Mouse (Mus musculus): ENCODE data around the gene Ube2c. TPM values are rescaled to one million over a fixed set of nuclear protein-coding genes. Genes with fewer than 3 reads are reported as not detected.

Gene Ube2c
- polyA plus RNA-seq, 1 experiment from 2014 or later: 69.0 TPM

- Histone ChIP-seq H3K9ac (ENCODE audit: low read depth, low read length) (no peak overlapping the region), H3K4me1 (ENCODE audit: control insufficient read depth, insufficient read depth, low read depth, low read length) (peaks cover 6% of the 10 kb centered on the region), H3K4me2 (ENCODE audit: low read length) (no peak overlapping the region), H3K27ac (ENCODE audit: low read depth, low read length) (no peak overlapping the region), H3K36me3 (ENCODE audit: control insufficient read depth, insufficient read depth, low read length) (no peaks in the 10 kb centered on the region), H3K4me3 (ENCODE audit: low read length) (no peak overlapping the region), H3K27me3 (replicated peaks; ENCODE audit: control insufficient read depth, insufficient read depth, low read length) (no peaks in the 10 kb centered on the region), H3K9me3 (ENCODE audit: control insufficient read depth, low read length) (no peaks in the 10 kb centered on the region)
- ATAC-seq: no peak
- 80% methylated on average over 14 of the region's 14 CpGs for WGBS
Measured at GRCm38 (mm10) chr2:164773229-164773988, 3.7 kb downstream of the Ube2c start.

GRCm38 (mm10) chr2:164773989-164774364 lies 4.3 kb downstream of the Ube2c start:
- no peak overlapping the region for H3K4me2 ChIP-seq (ENCODE audit: low read length)
- H3K9ac ChIP-seq (ENCODE audit: low read depth, low read length): no peak overlapping the region
- H3K27me3 ChIP-seq (replicated peaks; ENCODE audit: control insufficient read depth, insufficient read depth, low read length): no peaks in the 10 kb centered on the region
- ATAC-seq: no peak
- H3K36me3 ChIP-seq (ENCODE audit: control insufficient read depth, insufficient read depth, low read length): no peaks in the 10 kb centered on the region
- no peak overlapping the region for H3K4me3 ChIP-seq (ENCODE audit: low read length)
- 82% methylated on average over 5 of the region's 5 CpGs for WGBS
- H3K4me1 ChIP-seq (ENCODE audit: control insufficient read depth, insufficient read depth, low read depth, low read length): peaks cover 6% of the 10 kb centered on the region
- no peak overlapping the region for H3K27ac ChIP-seq (ENCODE audit: low read depth, low read length)
- H3K9me3 ChIP-seq (ENCODE audit: control insufficient read depth, low read length): no peaks in the 10 kb centered on the region

- Histone ChIP-seq H3K4me1 (ENCODE audit: control insufficient read depth, insufficient read depth, low read depth, low read length) (no peaks in the 10 kb centered on the region), H3K9ac (ENCODE audit: low read depth, low read length) (no peak overlapping the region), H3K4me2 (ENCODE audit: low read length) (no peak overlapping the region), H3K36me3 (ENCODE audit: control insufficient read depth, insufficient read depth, low read length) (no peaks in the 10 kb centered on the region), H3K4me3 (ENCODE audit: low read length) (no peak overlapping the region), H3K9me3 (ENCODE audit: control insufficient read depth, low read length) (no peaks in the 10 kb centered on the region), H3K27ac (ENCODE audit: low read depth, low read length) (no peak overlapping the region), H3K27me3 (replicated peaks; ENCODE audit: control insufficient read depth, insufficient read depth, low read length) (no peaks in the 10 kb centered on the region)
- 91% methylated on average over 6 of the region's 6 CpGs for WGBS
- no peak for ATAC-seq
Measured at GRCm38 (mm10) chr2:164776130-164776529, 6.4 kb downstream of the Ube2c start.

GRCm38 (mm10) chr2:164776801-164777200 lies 7.1 kb downstream of the Ube2c start:
- no peaks in the 10 kb centered on the region for H3K9me3 ChIP-seq (ENCODE audit: control insufficient read depth, low read length)
- no peaks in the 10 kb centered on the region for H3K4me1 ChIP-seq (ENCODE audit: control insufficient read depth, insufficient read depth, low read depth, low read length)
- ATAC-seq: no peak
- no peak overlapping the region for H3K27ac ChIP-seq (ENCODE audit: low read depth, low read length)
- H3K36me3 ChIP-seq (ENCODE audit: control insufficient read depth, insufficient read depth, low read length): no peaks in the 10 kb centered on the region
- H3K9ac ChIP-seq (ENCODE audit: low read depth, low read length): no peak overlapping the region
- WGBS: 66% methylated on average over 17 of the region's 17 CpGs
- H3K4me3 ChIP-seq (ENCODE audit: low read length): no peak overlapping the region
- no peak overlapping the region for H3K4me2 ChIP-seq (ENCODE audit: low read length)
- H3K27me3 ChIP-seq (replicated peaks; ENCODE audit: control insufficient read depth, insufficient read depth, low read length): no peaks in the 10 kb centered on the region

GRCm38 (mm10) chr2:164777246-164778014 lies 7.7 kb downstream of the Ube2c start:
- H3K4me3 ChIP-seq (ENCODE audit: low read length): no peak overlapping the region
- no peak for ATAC-seq
- 84% methylated on average over 30 of the region's 30 CpGs for WGBS

GRCm38 (mm10) chr2:164778015-164778287 lies 8.3 kb downstream of the Ube2c start:
- Histone ChIP-seq H3K4me3 (ENCODE audit: low read length) (no peak overlapping the region), H3K9me3 (ENCODE audit: control insufficient read depth, low read length) (no peaks in the 10 kb centered on the region), H3K27me3 (replicated peaks; ENCODE audit: control insufficient read depth, insufficient read depth, low read length) (no peaks in the 10 kb centered on the region), H3K4me2 (ENCODE audit: low read length) (no peak overlapping the region), H3K9ac (ENCODE audit: low read depth, low read length) (no peak overlapping the region), H3K36me3 (ENCODE audit: control insufficient read depth, insufficient read depth, low read length) (no peaks in the 10 kb centered on the region), H3K27ac (ENCODE audit: low read depth, low read length) (no peak overlapping the region), H3K4me1 (ENCODE audit: control insufficient read depth, insufficient read depth, low read depth, low read length) (no peaks in the 10 kb centered on the region)
- 94% methylated on average over 11 of the region's 11 CpGs for WGBS
- no peak for ATAC-seq

More at GRCm38 (mm10) chr2:164777246-164778014, 7.7 kb downstream of the Ube2c start:
- Histone ChIP-seq H3K4me1 (ENCODE audit: control insufficient read depth, insufficient read depth, low read depth, low read length) (no peaks in the 10 kb centered on the region), H3K9ac (ENCODE audit: low read depth, low read length) (no peak overlapping the region), H3K36me3 (ENCODE audit: control insufficient read depth, insufficient read depth, low read length) (no peaks in the 10 kb centered on the region), H3K27ac (ENCODE audit: low read depth, low read length) (no peak overlapping the region), H3K9me3 (ENCODE audit: control insufficient read depth, low read length) (no peaks in the 10 kb centered on the region), H3K27me3 (replicated peaks; ENCODE audit: control insufficient read depth, insufficient read depth, low read length) (no peaks in the 10 kb centered on the region), H3K4me2 (ENCODE audit: low read length) (no peak overlapping the region)

GRCm38 (mm10) chr2:164778809-164779208 lies 9.1 kb downstream of the Ube2c start:
- no peak overlapping the region for H3K4me2 ChIP-seq (ENCODE audit: low read length)
- WGBS: 88% methylated on average over 7 of the region's 7 CpGs
- no peak overlapping the region for H3K27ac ChIP-seq (ENCODE audit: low read depth, low read length)
- H3K9ac ChIP-seq (ENCODE audit: low read depth, low read length): no peak overlapping the region
- no peaks in the 10 kb centered on the region for H3K4me1 ChIP-seq (ENCODE audit: control insufficient read depth, insufficient read depth, low read depth, low read length)
- H3K36me3 ChIP-seq (ENCODE audit: control insufficient read depth, insufficient read depth, low read length): no peaks in the 10 kb centered on the region
- no peak for ATAC-seq
- H3K27me3 ChIP-seq (replicated peaks; ENCODE audit: control insufficient read depth, insufficient read depth, low read length): no peaks in the 10 kb centered on the region
- H3K4me3 ChIP-seq (ENCODE audit: low read length): no peak overlapping the region
- H3K9me3 ChIP-seq (ENCODE audit: control insufficient read depth, low read length): no peaks in the 10 kb centered on the region

- Histone ChIP-seq H3K9me3 (ENCODE audit: control insufficient read depth, low read length) (no peaks in the 10 kb centered on the region), H3K9ac (ENCODE audit: low read depth, low read length) (no peak within 1 kb of the TSS), H3K27ac (ENCODE audit: low read depth, low read length) (no peak within 1 kb of the TSS), H3K27me3 (replicated peaks; ENCODE audit: control insufficient read depth, insufficient read depth, low read length) (no peaks in the 10 kb centered on the region), H3K4me1 (ENCODE audit: control insufficient read depth, insufficient read depth, low read depth, low read length) (no peaks in the 10 kb centered on the region), H3K4me3 (ENCODE audit: low read length) (no peak within 1 kb of the TSS), H3K4me2 (ENCODE audit: low read length) (no peak within 1 kb of the TSS), H3K36me3 (ENCODE audit: control insufficient read depth, insufficient read depth, low read length) (no peaks in the 10 kb centered on the region)
- 70% methylated on average over 8 of the region's 8 CpGs for WGBS
- ATAC-seq: no peak
Measured at GRCm38 (mm10) chr2:164779481-164780086, 9.9 kb downstream of the Ube2c start, which contains the start of gene Tnnc2. Gene Tnnc2 (minus strand): TSS chr2:164779967.

GRCm38 (mm10) chr2:164781876-164782275 lies 12.2 kb downstream of the Ube2c start:
- no peak overlapping the region for H3K27ac ChIP-seq (ENCODE audit: low read depth, low read length)

More at GRCm38 (mm10) chr2:164781876-164782275, 12.2 kb downstream of the Ube2c start:
- Histone ChIP-seq H3K36me3 (ENCODE audit: control insufficient read depth, insufficient read depth, low read length) (no peaks in the 10 kb centered on the region), H3K27me3 (replicated peaks; ENCODE audit: control insufficient read depth, insufficient read depth, low read length) (no peaks in the 10 kb centered on the region), H3K9ac (ENCODE audit: low read depth, low read length) (no peak overlapping the region), H3K9me3 (ENCODE audit: control insufficient read depth, low read length) (no peaks in the 10 kb centered on the region), H3K4me3 (ENCODE audit: low read length) (no peak overlapping the region), H3K4me2 (ENCODE audit: low read length) (no peak overlapping the region), H3K4me1 (ENCODE audit: control insufficient read depth, insufficient read depth, low read depth, low read length) (peaks cover 9% of the 10 kb centered on the region)
- no peak for ATAC-seq
- WGBS: 77% methylated on average over 4 of the region's 4 CpGs

Measured in hindbrain, embryonic 16.5 days (tissue).